Mouse (Mus musculus) neural tube, embryonic 14.5 days (tissue): ENCODE measurements at regions not wholly inside any gene's neighbourhood (a gene's known extent, or its start where the extent isn't known, plus 50 kb on each side); places are given as distances from the start of the nearest gene placed in this dataset.

Experiments used
- ATAC-seq: fragments of 200-750 bp; cut with Nextera tagmentation; 2 replicates; pipeline ENCODE4 v1.8.0; 2017; ENCODE audit warnings: low read depth, mild to moderate bottlenecking, moderate TSS enrichment, moderate library complexity
- H3K27ac ChIP-seq: fragments of 300-500 bp; sonication (generic); 2 replicates; pipeline ENCODE4 v1.5.1; 2014; ENCODE audit warnings: low read depth, mild to moderate bottlenecking, control low read depth, low read length, moderate library complexity, mixed read lengths
- H3K27me3 ChIP-seq: fragments of 300-500 bp; sonication (generic); 2 replicates; pipeline ENCODE4 v1.6.1; 2014; ENCODE audit warnings: low read length; ENCODE audit not compliant: control insufficient read depth, insufficient read depth
- H3K36me3 ChIP-seq: fragments of 300-500 bp; sonication (generic); 2 replicates; pipeline ENCODE4 v1.6.1; 2014; ENCODE audit warnings: low read length, mixed read lengths; ENCODE audit not compliant: control insufficient read depth, insufficient read depth
- H3K4me1 ChIP-seq: fragments of 300-500 bp; sonication (generic); 2 replicates; pipeline ENCODE4 v1.6.1; 2014; ENCODE audit warnings: low read length; ENCODE audit not compliant: control insufficient read depth, insufficient read depth
- H3K4me2 ChIP-seq: fragments of 300-500 bp; sonication (generic); 2 replicates; pipeline ENCODE4 v1.6.1; 2014; ENCODE audit warnings: mild to moderate bottlenecking, low read depth, low read length, control low read depth
- H3K4me3 ChIP-seq: fragments of 300-500 bp; sonication (generic); 2 replicates; pipeline ENCODE4 v1.5.1; 2014; ENCODE audit warnings: low read depth, low read length, control low read depth, mixed read lengths
- H3K9ac ChIP-seq: fragments of 300-500 bp; sonication (generic); replicated peaks from 2 replicates; pipeline ENCODE4 v1.6.1; 2014; ENCODE audit warnings: low read depth, mild to moderate bottlenecking, control low read depth, low read length, mixed read lengths
- H3K9me3 ChIP-seq: fragments of 300-500 bp; sonication (generic); 2 replicates; pipeline ENCODE4 v1.6.1; 2016; ENCODE audit warnings: low read length; ENCODE audit not compliant: control insufficient read depth
- WGBS: fragments of 180-500 bp; shearing (Covaris S2); extraction: QIAGEN DNeasy Blood & Tissue Kit; methylation state at CpG from one replicate; pipeline ENCODE4 v1.1.7; 2014; 5-methylcytosine and 5-hydroxymethylcytosine counted together

- Histone ChIP-seq H3K36me3 (no peaks in the 10 kb centered on the region), H3K4me3 (no peak overlapping the region), H3K4me2 (no peak overlapping the region), H3K9me3 (no peaks in the 10 kb centered on the region), H3K27me3 (no peaks in the 10 kb centered on the region), H3K4me1 (no peaks in the 10 kb centered on the region), H3K9ac (no peak overlapping the region), H3K27ac (no peak overlapping the region)
- WGBS: 95% methylated on average over 3 of the region's 3 CpGs
- ATAC-seq: no peak
Measured at GRCm38 (mm10) chr17:91388521-91388920, 295.6 kb upstream of the Nrxn1 start.

- WGBS: 84% methylated on average over 2 of the region's 2 CpGs
- Histone ChIP-seq H3K27me3 (no peaks in the 10 kb centered on the region), H3K27ac (no peak overlapping the region), H3K4me1 (no peaks in the 10 kb centered on the region), H3K4me3 (no peak overlapping the region), H3K9ac (no peak overlapping the region), H3K9me3 (no peaks in the 10 kb centered on the region), H3K36me3 (no peaks in the 10 kb centered on the region), H3K4me2 (no peak overlapping the region)
- ATAC-seq: no peak
Measured at GRCm38 (mm10) chr17:91388039-91388438, 295.2 kb upstream of the Nrxn1 start.

- Histone ChIP-seq H3K9me3 (no peaks in the 10 kb centered on the region), H3K4me3 (no peak overlapping the region), H3K27me3 (no peaks in the 10 kb centered on the region), H3K27ac (no peak overlapping the region), H3K9ac (no peak overlapping the region), H3K36me3 (no peaks in the 10 kb centered on the region), H3K4me2 (no peak overlapping the region), H3K4me1 (no peaks in the 10 kb centered on the region)
- no peak for ATAC-seq
- 89% methylated on average over 2 of the region's 2 CpGs for WGBS
Measured at GRCm38 (mm10) chr17:91385949-91386348, 293.1 kb upstream of the Nrxn1 start.

GRCm38 (mm10) chr17:91368156-91368555 lies 275.3 kb upstream of the Nrxn1 start:
- Histone ChIP-seq H3K36me3 (no peaks in the 10 kb centered on the region), H3K4me1 (no peaks in the 10 kb centered on the region), H3K27me3 (no peaks in the 10 kb centered on the region), H3K9ac (no peak overlapping the region), H3K4me2 (no peak overlapping the region), H3K9me3 (no peaks in the 10 kb centered on the region), H3K4me3 (no peak overlapping the region), H3K27ac (no peak overlapping the region)
- ATAC-seq: no peak
- 88% methylated on average over 2 of the region's 2 CpGs for WGBS

- Histone ChIP-seq H3K4me2 (no peak overlapping the region), H3K36me3 (no peaks in the 10 kb centered on the region), H3K9me3 (no peaks in the 10 kb centered on the region), H3K4me1 (no peaks in the 10 kb centered on the region), H3K4me3 (no peak overlapping the region), H3K27ac (no peak overlapping the region), H3K27me3 (no peaks in the 10 kb centered on the region), H3K9ac (no peak overlapping the region)
- 67% methylated on average over 1 of the region's 1 CpGs for WGBS
- no peak for ATAC-seq
Measured at GRCm38 (mm10) chr17:91361261-91361660, 268.4 kb upstream of the Nrxn1 start.

- WGBS: 70% methylated on average over 2 of the region's 2 CpGs
- no peak overlapping the region for H3K27ac ChIP-seq
- H3K9ac ChIP-seq: no peak overlapping the region
- no peak for ATAC-seq
- no peak overlapping the region for H3K4me3 ChIP-seq
- no peaks in the 10 kb centered on the region for H3K4me1 ChIP-seq
- no peak overlapping the region for H3K4me2 ChIP-seq
- no peaks in the 10 kb centered on the region for H3K9me3 ChIP-seq
- no peaks in the 10 kb centered on the region for H3K36me3 ChIP-seq
- no peaks in the 10 kb centered on the region for H3K27me3 ChIP-seq
Measured at GRCm38 (mm10) chr17:91352107-91352506, 259.2 kb upstream of the Nrxn1 start.

- no peaks in the 10 kb centered on the region for H3K36me3 ChIP-seq
- H3K4me2 ChIP-seq: no peak overlapping the region
- no peak overlapping the region for H3K9ac ChIP-seq
- no peaks in the 10 kb centered on the region for H3K4me1 ChIP-seq
- no peaks in the 10 kb centered on the region for H3K9me3 ChIP-seq
- H3K27me3 ChIP-seq: no peaks in the 10 kb centered on the region
- no peak overlapping the region for H3K27ac ChIP-seq
- 87% methylated on average over 1 of the region's 1 CpGs for WGBS
- no peak overlapping the region for H3K4me3 ChIP-seq
- no peak for ATAC-seq
Measured at GRCm38 (mm10) chr17:91336882-91337281, 244.0 kb upstream of the Nrxn1 start.

- ATAC-seq: no peak
Measured at GRCm38 (mm10) chr17:91333790-91334189, 240.9 kb upstream of the Nrxn1 start.

GRCm38 (mm10) chr17:91333202-91333601 lies 240.3 kb upstream of the Nrxn1 start:
- Histone ChIP-seq H3K4me1 (no peaks in the 10 kb centered on the region), H3K4me2 (no peak overlapping the region), H3K9ac (no peak overlapping the region), H3K36me3 (no peaks in the 10 kb centered on the region), H3K9me3 (no peaks in the 10 kb centered on the region), H3K27ac (no peak overlapping the region), H3K27me3 (no peaks in the 10 kb centered on the region), H3K4me3 (no peak overlapping the region)
- ATAC-seq: no peak
- 86% methylated on average over 1 of the region's 1 CpGs for WGBS

More at GRCm38 (mm10) chr17:91333790-91334189, 240.9 kb upstream of the Nrxn1 start:
- Histone ChIP-seq H3K4me1 (no peaks in the 10 kb centered on the region), H3K4me3 (no peak overlapping the region), H3K36me3 (no peaks in the 10 kb centered on the region), H3K27ac (no peak overlapping the region), H3K27me3 (no peaks in the 10 kb centered on the region), H3K9me3 (no peaks in the 10 kb centered on the region), H3K4me2 (no peak overlapping the region), H3K9ac (no peak overlapping the region)
- WGBS: 95% methylated on average over 4 of the region's 4 CpGs

GRCm38 (mm10) chr17:91324377-91324776 lies 231.5 kb upstream of the Nrxn1 start:
- Histone ChIP-seq H3K4me3 (no peak overlapping the region), H3K27me3 (no peaks in the 10 kb centered on the region), H3K4me2 (no peak overlapping the region), H3K27ac (no peak overlapping the region), H3K4me1 (no peaks in the 10 kb centered on the region), H3K9ac (no peak overlapping the region), H3K36me3 (no peaks in the 10 kb centered on the region), H3K9me3 (no peaks in the 10 kb centered on the region)
- WGBS: 55% methylated on average over 1 of the region's 1 CpGs
- ATAC-seq: no peak
